Mouse (Mus musculus) embryonic fibroblast, embryonic 13.5 days (primary cell): ENCODE data around the gene Pigt. TPM values are rescaled to one million over a fixed set of nuclear protein-coding genes. Genes with fewer than 3 reads are reported as not detected.

ENCODE experiments used
- H3K27ac ChIP-seq: 2 replicates; pipeline ENCODE4 v1.5.1; 2012; ENCODE audit warnings: low read length, control low read depth, inconsistent platforms; ENCODE audit not compliant: insufficient read depth
- H3K4me1 ChIP-seq: 2 replicates; pipeline ENCODE4 v1.6.1; 2011; ENCODE audit warnings: low read length; ENCODE audit not compliant: control insufficient read depth, insufficient read depth
- H3K4me3 ChIP-seq: 2 replicates; pipeline ENCODE4 v1.5.1; 2011; ENCODE audit warnings: mild to moderate bottlenecking, control low read depth, low read length; ENCODE audit not compliant: insufficient read depth
- CTCF ChIP-seq: IDR thresholded peaks from 2 replicates; pipeline ENCODE4 v1.5.1; 2011; ENCODE audit warnings: mild to moderate bottlenecking, control low read depth, low read length, moderate library complexity, borderline replicate concordance; ENCODE audit not compliant: insufficient read depth
- POLR2A ChIP-seq: IDR thresholded peaks from 2 replicates; pipeline ENCODE4 v1.6.1; 2011; ENCODE audit warnings: low read depth, mild to moderate bottlenecking, control low read depth, low read length, moderate library complexity
- polyA plus RNA-seq: library from polyadenylated mRNA; stranded (reverse); fragments of >200 nt; gene quantifications from 2 replicates; pipeline ENCODE4 v1.2.4, GENCODE M21; 2011; ENCODE audit warnings: low read depth; ENCODE audit not compliant: missing spikeins, insufficient read length

Pigt gene
- polyA plus RNA-seq, 1 experiment = 66.3 TPM

DNA sequence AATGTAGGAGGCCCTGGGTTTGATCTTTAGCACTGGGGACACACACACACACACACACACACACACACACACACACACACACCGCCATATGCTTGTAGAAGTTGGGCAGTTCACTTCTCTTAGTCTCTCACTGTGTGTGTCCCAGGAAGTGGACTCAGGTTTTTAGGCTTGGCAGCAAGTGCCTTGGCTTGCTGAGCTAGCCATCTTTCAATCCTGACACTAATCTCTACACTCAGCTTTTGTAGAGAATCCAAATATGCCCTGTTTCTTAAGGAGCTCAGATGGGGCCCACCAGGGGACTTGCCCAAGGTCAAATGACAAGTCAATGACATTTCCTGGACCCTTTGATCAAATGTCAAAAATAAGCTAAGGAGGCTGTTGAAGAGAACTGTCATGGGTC, 40.9 kb upstream of the Pigt start:
- no peak overlapping the region for H3K4me3 ChIP-seq
- TF ChIP-seq CTCF = no peak
- no peak for TF ChIP-seq POLR2A
- peaks cover 16% of the 10 kb centered on the region for H3K4me1 ChIP-seq
- peak overlapping the region; percentile 98 for H3K27ac ChIP-seq

DNA sequence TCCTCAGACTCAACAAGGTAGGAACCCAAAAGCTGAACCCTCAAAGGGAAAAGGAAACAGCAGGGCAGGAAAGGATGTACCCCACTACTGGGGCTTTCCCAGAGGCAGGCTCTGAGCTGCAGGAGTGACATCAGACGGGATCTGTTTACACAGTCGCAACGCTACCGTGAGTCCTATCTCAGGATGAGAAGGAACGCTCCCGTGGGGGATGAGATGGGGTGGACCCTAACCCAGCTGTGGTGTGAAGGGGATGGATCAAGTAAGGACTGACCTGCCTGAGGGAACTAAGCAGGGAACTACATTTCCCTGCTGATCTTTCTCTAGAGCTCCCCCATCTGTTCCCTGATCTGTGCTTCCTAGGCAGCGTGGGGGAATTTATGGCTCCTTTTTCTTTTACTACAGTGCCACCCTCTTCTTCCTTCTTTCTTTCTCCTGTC, 40.4 kb upstream of the Pigt start, which contains the start of gene Sys1:
Gene Sys1, plus strand, starts transcription at position 101 of the 437 bp plus-strand sequence.
- Histone ChIP-seq H3K4me3 (no peak within 1 kb of the TSS), H3K4me1 (peaks cover 15% of the 10 kb centered on the region), H3K27ac (peak within 1 kb of the TSS; percentile 98)
- no peak for TF ChIP-seq CTCF
- TF ChIP-seq POLR2A = no peak

DNA sequence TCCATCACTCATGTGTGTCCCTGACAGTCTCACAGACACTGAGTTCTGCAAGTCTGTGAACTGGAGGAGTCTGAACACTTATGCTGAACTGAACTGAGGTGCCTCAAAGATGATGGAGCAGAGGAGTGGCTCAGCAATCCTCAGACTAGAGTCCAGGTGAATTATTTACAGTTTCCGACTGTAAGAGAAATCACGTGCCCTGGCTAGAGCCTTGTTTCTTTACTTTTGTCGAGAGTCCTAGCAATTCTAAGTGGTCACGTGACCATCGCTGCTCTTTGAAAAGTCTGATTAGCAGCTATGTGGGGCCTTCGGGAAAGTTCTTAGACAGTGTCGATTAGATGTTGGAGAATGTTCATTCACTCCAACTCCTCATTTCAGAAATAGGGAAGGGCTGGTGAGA, 39.4 kb upstream of the Pigt start:
- Histone ChIP-seq H3K27ac (no peak overlapping the region), H3K4me3 (no peak overlapping the region), H3K4me1 (peaks cover 9% of the 10 kb centered on the region)
- no peak for TF ChIP-seq CTCF
- no peak for TF ChIP-seq POLR2A

DNA sequence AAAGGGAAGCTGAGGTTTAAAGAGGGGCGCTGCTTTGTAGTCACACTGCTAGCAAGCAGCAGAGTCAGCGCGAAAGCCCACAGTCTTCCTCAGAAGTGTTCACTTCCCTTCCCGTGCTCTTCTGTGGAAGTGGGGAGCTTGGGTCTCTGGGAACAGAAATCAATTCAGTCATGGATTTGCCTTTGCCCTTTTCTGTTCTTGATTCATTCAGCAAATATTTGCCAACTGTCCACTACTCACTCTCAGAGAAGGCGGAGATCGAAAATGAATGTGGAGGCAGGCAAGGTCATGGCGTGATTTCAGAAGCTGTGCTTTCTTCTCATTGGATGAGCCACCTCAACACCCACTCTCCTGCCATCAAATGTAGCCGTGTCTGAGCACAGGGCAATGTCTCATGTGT, 38.8 kb upstream of the Pigt start:
- TF ChIP-seq POLR2A (no peak), CTCF (no peak)
- peaks cover 9% of the 10 kb centered on the region for H3K4me1 ChIP-seq
- H3K4me3 ChIP-seq = no peak overlapping the region
- H3K27ac ChIP-seq = no peak overlapping the region

DNA sequence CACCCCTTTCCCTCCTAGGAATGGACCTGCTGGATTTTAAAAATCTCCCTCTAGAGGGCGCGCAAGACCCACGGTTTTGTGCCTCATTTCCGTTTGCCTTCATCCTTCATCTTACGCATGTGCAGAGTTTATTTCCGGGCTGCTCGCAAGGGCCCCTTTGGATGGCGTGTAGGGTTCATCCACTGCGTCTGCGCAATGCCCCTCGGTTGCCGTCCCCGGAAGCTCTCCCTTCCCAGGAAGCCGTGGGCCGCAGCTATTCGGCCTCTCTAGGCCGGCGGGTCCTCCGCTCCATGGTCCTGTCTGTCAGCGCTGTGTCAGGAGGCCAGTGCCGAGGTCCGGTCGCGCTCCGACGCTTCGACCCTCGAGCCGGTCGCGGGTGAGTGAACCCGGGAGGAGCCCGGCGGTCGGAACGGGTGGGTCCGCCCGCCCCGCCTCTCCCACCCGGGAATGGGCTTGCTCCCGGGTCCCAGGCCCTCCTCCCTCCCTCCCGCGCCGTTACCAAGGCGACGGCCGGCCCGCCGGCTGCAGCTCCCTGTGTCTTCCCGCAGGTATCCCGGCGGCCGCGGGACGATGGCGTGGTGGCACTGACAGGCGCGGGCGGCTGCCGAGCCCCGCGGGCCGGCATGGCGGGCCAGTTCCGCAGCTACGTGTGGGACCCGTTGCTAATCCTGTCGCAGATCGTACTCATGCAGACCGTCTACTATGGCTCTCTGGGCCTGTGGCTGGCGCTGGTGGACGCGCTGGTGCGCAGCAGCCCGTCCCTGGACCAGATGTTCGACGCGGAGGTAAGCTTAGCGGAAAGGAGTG, 36.4 kb upstream of the Pigt start, which contains the start of gene Gm20458:
Gene Gm20458, plus strand, starts transcription at position 223 of the 807 bp plus-strand sequence.
- Histone ChIP-seq H3K27ac (peak within 1 kb of the TSS; percentile 29; the same call in 1 of the 2 replicates), H3K4me3 (peak within 1 kb of the TSS; percentile 69), H3K4me1 (peaks cover 9% of the 10 kb centered on the region)
- TF ChIP-seq POLR2A = peak; percentile 81
- TF ChIP-seq CTCF = peak; percentile 44; the same call in 1 of the 2 replicates

DNA sequence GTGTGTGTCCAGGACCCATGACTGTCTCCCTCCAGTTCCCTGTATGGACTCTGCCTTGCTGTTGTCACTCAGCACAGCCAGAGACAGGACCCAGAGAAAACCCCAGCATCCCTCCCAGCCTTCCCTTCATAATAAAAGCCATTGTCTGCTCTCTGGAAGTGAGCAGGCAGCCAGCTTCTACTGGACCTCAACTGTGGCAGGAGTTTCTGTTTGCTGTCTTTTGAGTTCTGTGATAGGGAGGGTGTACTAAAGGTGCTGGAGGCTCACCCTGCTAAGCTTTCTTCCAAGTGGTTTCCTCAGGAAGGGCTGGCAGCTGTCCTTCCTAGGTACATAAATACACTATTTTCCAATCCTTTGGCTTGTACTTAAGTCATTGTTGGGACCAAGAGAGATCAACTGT, 32.2 kb upstream of the Pigt start:
- no peak overlapping the region for H3K27ac ChIP-seq
- peaks cover 8% of the 10 kb centered on the region; the same call in 1 of the 2 replicates for H3K4me1 ChIP-seq
- no peak overlapping the region for H3K4me3 ChIP-seq
- TF ChIP-seq CTCF = no peak
- TF ChIP-seq POLR2A = no peak

DNA sequence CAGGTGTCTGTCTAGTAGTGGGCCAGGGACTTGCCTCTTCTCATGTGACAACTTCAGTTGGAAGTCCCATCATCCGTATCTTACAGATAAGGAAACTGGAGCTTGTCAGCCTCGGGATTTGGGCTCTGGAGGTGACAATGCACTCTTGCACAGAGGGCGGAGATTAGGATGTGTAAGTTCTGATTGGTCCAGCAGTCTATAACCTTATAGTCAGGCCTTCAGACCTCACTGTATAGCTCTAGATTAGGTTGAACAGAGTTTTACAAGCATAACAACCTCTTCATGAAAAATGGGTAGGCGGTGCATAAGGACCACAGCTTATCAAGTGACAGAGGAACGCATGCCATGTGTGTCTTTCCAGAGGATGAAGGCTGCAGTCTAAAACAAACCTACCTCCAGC, 30.5 kb upstream of the Pigt start:
- TF ChIP-seq CTCF = no peak
- TF ChIP-seq POLR2A = no peak

DNA sequence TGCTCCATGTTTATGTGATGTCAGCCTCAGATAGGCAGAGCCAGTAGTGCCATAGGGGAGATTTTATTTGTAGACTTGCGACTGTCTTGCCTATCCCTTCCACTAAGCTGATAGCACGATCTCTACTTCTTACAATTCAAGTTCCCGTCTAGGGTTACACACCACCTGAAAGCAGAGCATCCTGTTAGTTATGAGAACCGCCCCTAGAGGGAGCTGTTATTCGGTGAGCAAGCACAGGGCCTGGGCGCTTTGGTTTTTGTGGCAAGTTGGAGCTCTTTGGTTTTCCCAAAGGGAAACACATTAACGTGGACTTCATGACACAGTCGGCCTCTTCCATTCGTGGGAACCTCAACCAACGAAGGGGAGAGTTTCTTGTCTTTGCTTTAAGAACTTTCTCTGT, 27.1 kb upstream of the Pigt start:
- Histone ChIP-seq H3K4me3 (no peak overlapping the region), H3K27ac (no peak overlapping the region), H3K4me1 (0 out of 2 replicates have a peak, but pooled peaks cover 5% of the 10 kb centered on the region)
- TF ChIP-seq POLR2A = no peak
- no peak for TF ChIP-seq CTCF

More for the DNA sequence above, 30.5 kb upstream of the Pigt start:
- peaks cover 8% of the 10 kb centered on the region; the same call in 1 of the 2 replicates for H3K4me1 ChIP-seq
- no peak overlapping the region for H3K4me3 ChIP-seq
- no peak overlapping the region for H3K27ac ChIP-seq

DNA sequence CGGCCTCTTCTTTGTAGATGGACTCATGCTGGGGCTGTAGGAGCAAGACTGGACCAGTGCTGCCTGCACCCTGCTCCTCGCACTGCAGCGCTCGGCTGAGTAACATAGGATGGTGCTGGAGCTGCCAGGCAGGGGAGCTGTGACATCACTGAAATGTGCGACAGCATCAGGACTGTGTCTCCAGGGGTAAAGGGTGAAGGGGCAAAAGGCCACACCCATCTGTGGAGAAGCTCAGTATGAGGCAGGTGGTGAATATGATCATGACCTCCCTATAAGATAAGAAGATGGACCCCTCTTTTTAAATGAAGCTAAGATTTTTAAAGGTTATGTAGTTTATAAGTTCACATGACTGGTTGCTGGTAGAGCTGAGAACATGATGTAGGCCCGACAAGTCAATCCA, 23.7 kb upstream of the Pigt start, which contains the start of gene Trp53tg5:
Gene Trp53tg5, minus strand, starts transcription at position 101 of the 400 bp plus-strand sequence.
- H3K27ac ChIP-seq = no peak within 1 kb of the TSS
- H3K4me3 ChIP-seq = no peak within 1 kb of the TSS
- TF ChIP-seq POLR2A (no peak), CTCF (no peak)
- 0 out of 2 replicates have a peak, but pooled peaks cover 5% of the 10 kb centered on the region for H3K4me1 ChIP-seq

DNA sequence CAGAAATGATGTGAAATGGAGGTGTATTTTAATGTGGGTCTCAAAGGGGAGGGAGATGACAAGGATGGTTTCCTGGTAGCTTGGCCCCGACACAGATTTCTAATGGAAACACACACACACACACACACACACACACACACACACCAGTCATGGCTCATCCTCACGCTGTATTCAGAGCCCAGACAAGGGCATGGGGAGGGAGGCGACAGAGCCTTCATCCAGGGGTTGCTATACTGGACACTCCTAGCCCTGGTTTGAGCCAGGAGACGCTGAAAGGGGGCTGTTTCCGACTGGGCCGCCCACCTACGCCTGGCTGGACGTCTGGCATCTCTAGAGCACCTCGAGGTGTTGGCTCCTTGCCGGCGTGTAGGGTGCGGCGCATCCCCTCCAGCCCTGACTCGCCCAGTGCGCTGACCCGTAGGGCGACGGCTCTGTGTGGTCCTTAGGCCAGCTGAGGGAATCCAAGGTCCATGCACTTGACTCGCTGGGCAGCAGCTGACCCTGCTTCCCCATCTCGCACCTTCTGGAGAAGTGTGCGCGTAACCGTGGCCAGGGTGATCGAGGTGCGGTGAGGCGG, 11.6 kb upstream of the Pigt start, which contains the start of gene Dbndd2:
Gene Dbndd2, plus strand, starts transcription at position 426 of the 577 bp plus-strand sequence.
- peak within 1 kb of the TSS; percentile 72 for H3K4me3 ChIP-seq
- no peak within 1 kb of the TSS for H3K27ac ChIP-seq
- TF ChIP-seq CTCF = no peak
- TF ChIP-seq POLR2A = 0 out of 2 replicates have a peak, but pooled peaks have one; percentile 5
- no peaks in the 10 kb centered on the region for H3K4me1 ChIP-seq
